Mouse (Mus musculus): ENCODE measurements around the gene Anxa5. TPM values are rescaled to one million over a fixed set of nuclear protein-coding genes. Genes with fewer than 3 reads are reported as not detected.

Anxa5 gene
- polyA plus RNA-seq, 1 experiment from 2014 or later = 327 TPM

- Histone ChIP-seq H3K9ac (no peak overlapping the region), H3K4me3 (no peak overlapping the region), H3K9me3 (no peaks in the 10 kb centered on the region), H3K4me2 (no peak overlapping the region), H3K36me3 (peaks cover 5% of the 10 kb centered on the region; the same call in 1 of the 2 replicates), H3K4me1 (peaks cover 11% of the 10 kb centered on the region), H3K27me3 (no peaks in the 10 kb centered on the region), H3K27ac (no peak overlapping the region)
- 34% methylated on average over 2 of the region's 2 CpGs for WGBS
- no peak for ATAC-seq (ENCODE audit: insufficient number of reproducible peaks, insufficient read depth, low FRiP score, low TSS enrichment, low read depth)
These were observed 6.8 kb downstream of the Anxa5 start for GRCm38 (mm10) chr3:36468871-36469270.

- Histone ChIP-seq H3K9me3 (no peaks in the 10 kb centered on the region), H3K4me1 (peaks cover 8% of the 10 kb centered on the region), H3K4me2 (no peak overlapping the region), H3K9ac (no peak overlapping the region), H3K27me3 (no peaks in the 10 kb centered on the region), H3K4me3 (no peak overlapping the region), H3K27ac (no peak overlapping the region), H3K36me3 (peaks cover 9% of the 10 kb centered on the region)
- no peak for ATAC-seq (ENCODE audit: insufficient number of reproducible peaks, insufficient read depth, low FRiP score, low TSS enrichment, low read depth)
- WGBS = 80% methylated on average over 7 of the region's 7 CpGs
These were observed 8.1 kb downstream of the Anxa5 start for GRCm38 (mm10) chr3:36467632-36468031.

GRCm38 (mm10) chr3:36465538-36465937, 10.2 kb downstream of the Anxa5 start:
- 63% methylated on average over 7 of the region's 7 CpGs for WGBS
- Histone ChIP-seq H3K4me2 (no peak overlapping the region), H3K27ac (no peak overlapping the region), H3K27me3 (no peaks in the 10 kb centered on the region), H3K4me1 (peaks cover 8% of the 10 kb centered on the region), H3K4me3 (no peak overlapping the region), H3K9me3 (no peaks in the 10 kb centered on the region), H3K9ac (no peak overlapping the region), H3K36me3 (peaks cover 26% of the 10 kb centered on the region)
- ATAC-seq (ENCODE audit: insufficient number of reproducible peaks, insufficient read depth, low FRiP score, low TSS enrichment, low read depth) = no peak

GRCm38 (mm10) chr3:36462348-36462747, 13.3 kb downstream of the Anxa5 start:
- 47% methylated on average over 1 of the region's 1 CpGs for WGBS
- Histone ChIP-seq H3K4me2 (no peak overlapping the region), H3K4me3 (no peak overlapping the region), H3K4me1 (no peaks in the 10 kb centered on the region), H3K27me3 (no peaks in the 10 kb centered on the region), H3K27ac (no peak overlapping the region), H3K36me3 (peaks cover 54% of the 10 kb centered on the region), H3K9me3 (no peaks in the 10 kb centered on the region), H3K9ac (no peak overlapping the region)
- no peak for ATAC-seq (ENCODE audit: insufficient number of reproducible peaks, insufficient read depth, low FRiP score, low TSS enrichment, low read depth)

- no peak overlapping the region for H3K4me3 ChIP-seq
- H3K4me1 ChIP-seq = no peaks in the 10 kb centered on the region
- no peaks in the 10 kb centered on the region for H3K9me3 ChIP-seq
- 78% methylated on average over 5 of the region's 5 CpGs for WGBS
- H3K27ac ChIP-seq = no peak overlapping the region
- H3K36me3 ChIP-seq = peaks cover 60% of the 10 kb centered on the region
- no peak overlapping the region for H3K4me2 ChIP-seq
- no peak overlapping the region for H3K9ac ChIP-seq
- ATAC-seq (ENCODE audit: insufficient number of reproducible peaks, insufficient read depth, low FRiP score, low TSS enrichment, low read depth) = no peak
- H3K27me3 ChIP-seq = no peaks in the 10 kb centered on the region
These were observed 13.9 kb downstream of the Anxa5 start for GRCm38 (mm10) chr3:36461819-36462218.

- no peak overlapping the region for H3K9ac ChIP-seq
- 72% methylated on average over 7 of the region's 7 CpGs for WGBS
- H3K9me3 ChIP-seq = no peaks in the 10 kb centered on the region
- H3K36me3 ChIP-seq = peaks cover 66% of the 10 kb centered on the region
- H3K4me3 ChIP-seq = no peak overlapping the region
- no peak overlapping the region for H3K4me2 ChIP-seq
- H3K27ac ChIP-seq = 0 out of 2 replicates have a peak overlapping the region, but pooled peaks have one; percentile 28
- H3K27me3 ChIP-seq = no peaks in the 10 kb centered on the region
- ATAC-seq (ENCODE audit: insufficient number of reproducible peaks, insufficient read depth, low FRiP score, low TSS enrichment, low read depth) = no peak
- no peaks in the 10 kb centered on the region for H3K4me1 ChIP-seq
These were observed 15.0 kb downstream of the Anxa5 start for GRCm38 (mm10) chr3:36460717-36461116.

- no peak overlapping the region for H3K4me3 ChIP-seq
- no peak overlapping the region for H3K4me2 ChIP-seq
- H3K9me3 ChIP-seq = no peaks in the 10 kb centered on the region
- 79% methylated on average over 3 of the region's 3 CpGs for WGBS
- peaks cover 84% of the 10 kb centered on the region for H3K36me3 ChIP-seq
- no peaks in the 10 kb centered on the region for H3K27me3 ChIP-seq
- no peak overlapping the region for H3K27ac ChIP-seq
- ATAC-seq (ENCODE audit: insufficient number of reproducible peaks, insufficient read depth, low FRiP score, low TSS enrichment, low read depth) = no peak
- H3K9ac ChIP-seq = no peak overlapping the region
- H3K4me1 ChIP-seq = no peaks in the 10 kb centered on the region
These were observed 20.1 kb downstream of the Anxa5 start for GRCm38 (mm10) chr3:36455566-36455965.

- ATAC-seq (ENCODE audit: insufficient number of reproducible peaks, insufficient read depth, low FRiP score, low TSS enrichment, low read depth) = no peak
- no peak overlapping the region for H3K9ac ChIP-seq
- H3K27ac ChIP-seq = no peak overlapping the region
- no peaks in the 10 kb centered on the region for H3K4me1 ChIP-seq
- no peaks in the 10 kb centered on the region for H3K27me3 ChIP-seq
- no peak overlapping the region for H3K4me3 ChIP-seq
- no peaks in the 10 kb centered on the region for H3K9me3 ChIP-seq
- 85% methylated on average over 8 of the region's 8 CpGs for WGBS
- H3K4me2 ChIP-seq = no peak overlapping the region
- peaks cover 86% of the 10 kb centered on the region for H3K36me3 ChIP-seq
These were observed 20.6 kb downstream of the Anxa5 start for GRCm38 (mm10) chr3:36455124-36455523.

- 94% methylated on average over 1 of the region's 1 CpGs for WGBS
- no peak overlapping the region for H3K4me3 ChIP-seq
- no peaks in the 10 kb centered on the region for H3K9me3 ChIP-seq
- H3K4me1 ChIP-seq = peaks cover 10% of the 10 kb centered on the region
- ATAC-seq (ENCODE audit: insufficient number of reproducible peaks, insufficient read depth, low FRiP score, low TSS enrichment, low read depth) = no peak
- H3K27me3 ChIP-seq = no peaks in the 10 kb centered on the region
- no peak overlapping the region for H3K4me2 ChIP-seq
- peaks cover 83% of the 10 kb centered on the region for H3K36me3 ChIP-seq
- H3K27ac ChIP-seq = no peak overlapping the region
- no peak overlapping the region for H3K9ac ChIP-seq
These were observed 23.2 kb downstream of the Anxa5 start for GRCm38 (mm10) chr3:36452502-36452901.

- Histone ChIP-seq H3K27me3 (no peaks in the 10 kb centered on the region), H3K4me1 (peaks cover 10% of the 10 kb centered on the region), H3K4me2 (no peak overlapping the region), H3K36me3 (peaks cover 59% of the 10 kb centered on the region), H3K27ac (peak overlapping the region; percentile 62), H3K9me3 (no peaks in the 10 kb centered on the region), H3K4me3 (no peak overlapping the region), H3K9ac (no peak overlapping the region; the same call in 1 of the 2 replicates)
- no peak for ATAC-seq (ENCODE audit: insufficient number of reproducible peaks, insufficient read depth, low FRiP score, low TSS enrichment, low read depth)
- WGBS = 38% methylated on average over 20 of the region's 20 CpGs
These were observed 26.2 kb downstream of the Anxa5 start for GRCm38 (mm10) chr3:36449292-36450165.

GRCm38 (mm10) chr3:36446918-36447317, 28.8 kb downstream of the Anxa5 start:
- peaks cover 37% of the 10 kb centered on the region for H3K36me3 ChIP-seq
- WGBS = 73% methylated on average over 6 of the region's 6 CpGs
- H3K4me2 ChIP-seq = no peak overlapping the region
- no peak for ATAC-seq (ENCODE audit: insufficient number of reproducible peaks, insufficient read depth, low FRiP score, low TSS enrichment, low read depth)
- no peak overlapping the region for H3K4me3 ChIP-seq
- no peak overlapping the region for H3K9ac ChIP-seq
- no peaks in the 10 kb centered on the region for H3K27me3 ChIP-seq
- H3K4me1 ChIP-seq = peaks cover 10% of the 10 kb centered on the region
- no peaks in the 10 kb centered on the region for H3K9me3 ChIP-seq
- no peak overlapping the region for H3K27ac ChIP-seq

GRCm38 (mm10) chr3:36446506-36446905, 29.2 kb downstream of the Anxa5 start:
- no peak overlapping the region for H3K9ac ChIP-seq
- no peak overlapping the region for H3K27ac ChIP-seq
- H3K4me1 ChIP-seq = peaks cover 10% of the 10 kb centered on the region
- H3K4me2 ChIP-seq = no peak overlapping the region
- WGBS = 78% methylated on average over 5 of the region's 5 CpGs
- ATAC-seq (ENCODE audit: insufficient number of reproducible peaks, insufficient read depth, low FRiP score, low TSS enrichment, low read depth) = no peak
- no peak overlapping the region for H3K4me3 ChIP-seq
- H3K9me3 ChIP-seq = no peaks in the 10 kb centered on the region
- peaks cover 34% of the 10 kb centered on the region for H3K36me3 ChIP-seq
- no peaks in the 10 kb centered on the region for H3K27me3 ChIP-seq
